Mouse (Mus musculus): ENCODE results near the gene Sorbs1. TPM values are rescaled to one million over a fixed set of nuclear protein-coding genes. Genes with fewer than 3 reads are reported as not detected.
A peak's percentile ranks its signal among the peaks of the same experiment; 100 is the strongest.

Gene Sorbs1
- polyA plus RNA-seq, 1 experiment from 2014 or later, result 73.8 TPM

DNA sequence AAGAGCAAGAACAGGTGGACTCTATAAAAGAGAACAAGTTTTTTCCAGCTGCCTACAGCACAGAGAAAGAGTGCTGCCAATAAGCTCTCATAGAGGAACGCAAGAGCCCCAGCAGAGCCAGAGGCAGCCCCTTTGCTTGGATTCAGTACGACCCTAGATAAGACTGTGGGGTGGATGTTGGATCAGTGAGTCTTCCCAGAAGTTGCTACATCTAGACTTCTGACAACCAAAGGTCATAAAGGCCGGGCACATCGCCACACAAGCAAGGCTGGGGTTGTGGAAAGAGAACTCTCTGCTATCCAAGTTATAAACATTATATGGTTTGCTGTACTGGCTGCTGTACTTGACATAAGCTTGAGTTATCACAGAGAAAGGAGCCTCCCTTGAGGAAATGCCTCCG lies 6.8 kb upstream of the Sorbs1 start:
- Histone ChIP-seq H3K27me3 (replicated peaks; ENCODE audit: control insufficient read depth, insufficient read depth, low read length) (no peaks in the 10 kb centered on the region), H3K9ac (ENCODE audit: low read depth, low read length) (no peak overlapping the region), H3K4me1 (replicated peaks; ENCODE audit: control insufficient read depth, insufficient read depth, low read length) (no peaks in the 10 kb centered on the region), H3K27ac (ENCODE audit: low read depth, low read length) (no peak overlapping the region), H3K9me3 (ENCODE audit: control insufficient read depth) (no peaks in the 10 kb centered on the region), H3K36me3 (ENCODE audit: control insufficient read depth, insufficient read depth) (no peaks in the 10 kb centered on the region), H3K4me3 (ENCODE audit: low read depth, low read length) (no peak overlapping the region), H3K4me2 (replicated peaks; ENCODE audit: low read depth) (no peak overlapping the region)
- no peak for ATAC-seq
- TF ChIP-seq CTCF (IDR thresholded peaks at IDR 0.05; ENCODE audit: low read depth), result no peak
- WGBS, result 43% methylated on average over 5 of the region's 5 CpGs

DNA sequence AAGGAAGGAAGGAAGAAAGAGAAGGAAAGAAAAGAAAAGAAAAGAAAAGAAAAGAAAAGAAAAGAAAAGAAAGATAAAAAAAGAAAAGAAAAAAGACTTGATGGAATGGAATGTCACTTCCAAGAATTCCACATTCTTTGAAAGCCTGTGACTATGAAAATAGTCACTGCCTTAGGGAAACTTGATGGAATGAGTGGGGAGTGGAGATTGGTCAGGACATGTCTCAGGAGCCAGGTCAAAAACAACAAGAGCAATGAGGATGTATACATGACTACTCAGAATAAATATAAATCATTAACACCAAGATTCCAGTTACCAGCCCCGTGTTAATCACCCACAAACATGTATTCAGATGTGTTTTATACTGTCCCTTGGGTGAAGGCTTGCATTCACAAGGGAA lies 5.1 kb upstream of the Sorbs1 start:
- H3K9ac ChIP-seq (ENCODE audit: low read depth, low read length), result no peak overlapping the region
- no peak overlapping the region for H3K27ac ChIP-seq (ENCODE audit: low read depth, low read length)
- no peak for ATAC-seq
- H3K4me1 ChIP-seq (replicated peaks; ENCODE audit: control insufficient read depth, insufficient read depth, low read length), result no peaks in the 10 kb centered on the region
- WGBS, result 62% methylated on average over 1 of the region's 1 CpGs
- TF ChIP-seq CTCF (IDR thresholded peaks at IDR 0.05; ENCODE audit: low read depth), result no peak
- no peaks in the 10 kb centered on the region for H3K27me3 ChIP-seq (replicated peaks; ENCODE audit: control insufficient read depth, insufficient read depth, low read length)
- no peaks in the 10 kb centered on the region for H3K36me3 ChIP-seq (ENCODE audit: control insufficient read depth, insufficient read depth)
- H3K9me3 ChIP-seq (ENCODE audit: control insufficient read depth), result no peaks in the 10 kb centered on the region
- H3K4me3 ChIP-seq (ENCODE audit: low read depth, low read length), result no peak overlapping the region
- H3K4me2 ChIP-seq (replicated peaks; ENCODE audit: low read depth), result no peak overlapping the region

DNA sequence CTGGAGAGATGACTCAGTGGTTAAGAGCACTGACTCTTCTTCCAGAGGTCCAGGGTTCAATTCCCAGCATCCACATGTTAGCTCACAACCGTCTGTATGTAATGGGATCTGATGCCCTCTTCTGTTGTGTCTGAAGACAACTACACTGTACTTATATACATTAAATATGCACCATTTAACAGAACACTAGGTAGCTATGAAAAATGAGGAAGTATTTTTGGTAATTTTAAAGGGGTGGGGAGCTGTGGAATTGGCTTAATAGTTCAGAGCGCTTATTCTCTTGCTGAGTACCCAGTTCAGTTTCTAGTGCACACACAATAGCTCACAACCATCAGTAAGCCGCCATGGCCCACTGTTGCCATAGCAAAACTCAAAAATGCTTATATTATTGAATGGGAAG lies 2.0 kb upstream of the Sorbs1 start:
- no peak for TF ChIP-seq CTCF (IDR thresholded peaks at IDR 0.05; ENCODE audit: low read depth)
- no peak overlapping the region for H3K9ac ChIP-seq (ENCODE audit: low read depth, low read length)

DNA sequence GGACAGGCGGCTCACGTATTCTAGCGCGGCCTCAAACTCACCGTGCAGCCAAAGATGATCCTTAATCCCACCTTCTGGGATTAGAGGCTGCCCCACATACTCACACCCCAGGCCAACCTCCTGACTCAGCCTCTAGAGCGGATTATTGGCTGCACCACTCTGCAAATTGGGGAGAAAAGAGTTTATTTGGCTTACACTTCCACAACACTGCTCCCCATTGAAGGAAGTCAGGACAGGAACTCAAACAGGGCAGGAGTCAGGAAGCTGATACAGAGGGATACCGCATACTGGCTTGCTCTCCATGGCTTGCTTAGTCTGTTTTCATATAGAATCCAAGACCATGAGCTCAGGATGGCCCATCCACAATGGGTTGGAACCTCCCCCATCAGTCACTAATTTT lies 797 bp upstream of the Sorbs1 start:
- TF ChIP-seq CTCF (IDR thresholded peaks at IDR 0.05; ENCODE audit: low read depth), result no peak
- ATAC-seq, result no peak
- WGBS, result 73% methylated on average over 7 of the region's 7 CpGs

More for the DNA sequence above, 2.0 kb upstream of the Sorbs1 start:
- H3K4me3 ChIP-seq (ENCODE audit: low read depth, low read length), result no peak overlapping the region
- ATAC-seq, result no peak
- no peak overlapping the region for H3K4me2 ChIP-seq (replicated peaks; ENCODE audit: low read depth)
- 0 out of 2 replicates have a peak, but pooled peaks cover 3% of the 10 kb centered on the region for H3K4me1 ChIP-seq (replicated peaks; ENCODE audit: control insufficient read depth, insufficient read depth, low read length)
- H3K27ac ChIP-seq (ENCODE audit: low read depth, low read length), result no peak overlapping the region
- H3K36me3 ChIP-seq (ENCODE audit: control insufficient read depth, insufficient read depth), result no peaks in the 10 kb centered on the region
- H3K9me3 ChIP-seq (ENCODE audit: control insufficient read depth), result no peaks in the 10 kb centered on the region
- H3K27me3 ChIP-seq (replicated peaks; ENCODE audit: control insufficient read depth, insufficient read depth, low read length), result no peaks in the 10 kb centered on the region
- WGBS, result 88% methylated on average over 3 of the region's 3 CpGs

DNA sequence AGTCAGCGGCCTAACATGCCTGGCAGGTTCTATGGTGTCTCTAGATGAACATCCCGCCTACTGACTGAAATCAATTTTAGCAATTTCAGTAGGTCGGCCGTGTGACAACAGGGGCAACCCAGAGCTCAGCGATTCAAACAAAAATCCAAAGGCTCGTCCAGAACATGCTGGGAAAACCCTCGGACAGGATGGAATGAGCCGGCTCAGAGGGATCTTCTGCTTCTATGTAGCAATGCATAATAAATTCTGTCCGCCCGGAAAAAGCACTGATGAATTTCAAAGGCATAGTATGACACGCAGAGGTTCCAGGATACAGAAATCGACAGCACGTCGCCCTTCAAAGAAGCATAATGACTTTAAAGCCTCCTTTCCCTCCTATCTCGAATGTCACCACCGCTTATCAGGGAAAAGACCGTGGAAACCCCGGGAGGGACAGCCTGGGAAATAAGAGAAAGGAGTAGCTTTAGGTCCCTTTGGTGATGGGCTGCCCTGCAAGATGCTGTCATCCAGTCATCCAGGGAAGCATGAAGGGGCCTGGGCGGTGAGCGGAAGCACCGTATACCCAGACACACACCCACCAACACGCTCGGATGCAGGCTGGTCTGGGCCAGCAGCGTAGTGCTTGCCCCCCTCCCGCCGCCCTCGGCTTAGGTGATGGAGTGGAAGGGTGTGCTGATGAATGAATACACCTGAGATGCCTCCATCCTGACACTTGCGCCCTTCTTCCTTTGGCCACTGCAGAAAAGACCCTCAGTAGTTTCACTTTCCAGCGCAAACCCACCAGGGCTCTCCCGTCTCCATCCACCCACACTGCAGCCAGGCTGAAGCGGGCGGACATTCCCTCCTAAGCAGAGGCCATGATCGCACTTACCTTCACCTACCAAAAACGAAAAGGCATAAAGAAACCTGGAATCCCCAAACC lies 818 bp downstream of the Sorbs1 start:
- H3K27ac ChIP-seq (ENCODE audit: low read depth, low read length), result peak overlapping the region; percentile 80
- H3K36me3 ChIP-seq (ENCODE audit: control insufficient read depth, insufficient read depth), result no peaks in the 10 kb centered on the region
- TF ChIP-seq CTCF (IDR thresholded peaks at IDR 0.05; ENCODE audit: low read depth), result no peak
- peak overlapping the region; percentile 90 for H3K4me2 ChIP-seq (replicated peaks; ENCODE audit: low read depth)
- no peaks in the 10 kb centered on the region for H3K27me3 ChIP-seq (replicated peaks; ENCODE audit: control insufficient read depth, insufficient read depth, low read length)
- WGBS, result 1% methylated on average over 34 of the region's 34 CpGs
- H3K4me1 ChIP-seq (replicated peaks; ENCODE audit: control insufficient read depth, insufficient read depth, low read length), result 0 out of 2 replicates have a peak, but pooled peaks cover 3% of the 10 kb centered on the region
- H3K9ac ChIP-seq (ENCODE audit: low read depth, low read length), result peak overlapping the region; percentile 77
- ATAC-seq, result peak; percentile 5; the same call in 1 of the 2 replicates
- peak overlapping the region; percentile 73 for H3K4me3 ChIP-seq (ENCODE audit: low read depth, low read length)
- H3K9me3 ChIP-seq (ENCODE audit: control insufficient read depth), result no peaks in the 10 kb centered on the region

More for the DNA sequence above, 797 bp upstream of the Sorbs1 start:
- no peak overlapping the region for H3K4me2 ChIP-seq (replicated peaks; ENCODE audit: low read depth)
- H3K36me3 ChIP-seq (ENCODE audit: control insufficient read depth, insufficient read depth), result no peaks in the 10 kb centered on the region
- H3K27me3 ChIP-seq (replicated peaks; ENCODE audit: control insufficient read depth, insufficient read depth, low read length), result no peaks in the 10 kb centered on the region
- H3K4me3 ChIP-seq (ENCODE audit: low read depth, low read length), result no peak overlapping the region
- H3K27ac ChIP-seq (ENCODE audit: low read depth, low read length), result no peak overlapping the region
- no peak overlapping the region for H3K9ac ChIP-seq (ENCODE audit: low read depth, low read length)
- 0 out of 2 replicates have a peak, but pooled peaks cover 3% of the 10 kb centered on the region for H3K4me1 ChIP-seq (replicated peaks; ENCODE audit: control insufficient read depth, insufficient read depth, low read length)
- no peaks in the 10 kb centered on the region for H3K9me3 ChIP-seq (ENCODE audit: control insufficient read depth)

DNA sequence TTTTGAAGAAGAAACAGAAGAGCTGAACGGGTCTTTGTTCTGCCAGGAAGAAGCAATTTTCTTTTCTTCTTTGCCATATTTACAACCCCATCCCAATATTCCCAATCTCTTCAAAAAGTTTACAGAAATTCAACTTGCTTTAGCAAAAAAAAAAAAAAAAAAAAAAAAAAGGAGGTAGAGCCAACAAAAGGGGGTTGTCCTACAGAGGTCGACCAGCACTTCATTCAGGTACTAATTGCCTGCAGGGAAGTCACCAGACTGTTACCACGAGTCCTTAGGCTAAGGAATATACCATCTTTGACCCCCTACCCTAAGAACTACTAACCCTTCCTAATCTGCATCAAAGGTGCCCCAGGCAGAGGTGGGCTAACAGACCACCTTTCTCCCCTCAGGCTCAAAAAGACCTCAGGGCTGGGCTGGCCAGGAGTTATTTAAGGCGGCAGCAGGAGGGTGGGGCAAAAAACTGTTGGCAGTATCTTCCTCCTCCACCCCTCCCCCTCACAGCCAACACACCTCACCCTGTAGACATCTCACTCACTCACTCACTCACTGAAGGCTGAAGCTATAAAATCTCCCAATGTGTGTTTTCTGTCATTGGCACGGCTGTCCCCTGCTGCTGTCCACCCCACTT lies 1.8 kb downstream of the Sorbs1 start:
- Histone ChIP-seq H3K27me3 (replicated peaks; ENCODE audit: control insufficient read depth, insufficient read depth, low read length) (no peaks in the 10 kb centered on the region), H3K4me1 (replicated peaks; ENCODE audit: control insufficient read depth, insufficient read depth, low read length) (0 out of 2 replicates have a peak, but pooled peaks cover 3% of the 10 kb centered on the region), H3K4me3 (ENCODE audit: low read depth, low read length) (peak overlapping the region; percentile 73), H3K9ac (ENCODE audit: low read depth, low read length) (peak overlapping the region; percentile 77; the same call in 1 of the 2 replicates), H3K4me2 (replicated peaks; ENCODE audit: low read depth) (peak overlapping the region; percentile 90), H3K27ac (ENCODE audit: low read depth, low read length) (no peak overlapping the region), H3K36me3 (ENCODE audit: control insufficient read depth, insufficient read depth) (no peaks in the 10 kb centered on the region), H3K9me3 (ENCODE audit: control insufficient read depth) (no peaks in the 10 kb centered on the region)
- no peak for ATAC-seq
- no peak for TF ChIP-seq CTCF (IDR thresholded peaks at IDR 0.05; ENCODE audit: low read depth)
- WGBS, result 21% methylated on average over 5 of the region's 5 CpGs

Measured in intestine, postnatal 0 days (tissue).